Mouse (Mus musculus) testis, adult 2 months (tissue): ENCODE results near the gene Man1c1. TPM values are rescaled to one million over a fixed set of nuclear protein-coding genes. Genes with fewer than 3 reads are reported as not detected.

Experiments
- H3K27ac ChIP-seq: fragments of 200-500 bp; 2 replicates; pipeline ENCODE4 v1.5.1; 2012; ENCODE audit warnings: low read depth, low read length; ENCODE audit not compliant: control insufficient read depth, insufficient read depth
- H3K27me3 ChIP-seq: fragments of 200-500 bp; 2 replicates; pipeline ENCODE4 v1.6.1; 2012; ENCODE audit warnings: mild to moderate bottlenecking, low read length, moderate library complexity; ENCODE audit not compliant: control insufficient read depth, insufficient read depth
- H3K36me3 ChIP-seq: fragments of 200-500 bp; 2 replicates; pipeline ENCODE4 v1.6.1; 2012; ENCODE audit warnings: mild to moderate bottlenecking, low read length; ENCODE audit not compliant: control insufficient read depth, insufficient read depth
- H3K4me1 ChIP-seq: fragments of 200-500 bp; 2 replicates; pipeline ENCODE4 v1.6.1; 2012; ENCODE audit warnings: low read length; ENCODE audit not compliant: control insufficient read depth, insufficient read depth
- H3K4me3 ChIP-seq: fragments of 200-500 bp; 2 replicates; pipeline ENCODE4 v1.5.1; 2012; ENCODE audit warnings: low read depth, mild to moderate bottlenecking, low read length, moderate library complexity, mixed read lengths; ENCODE audit not compliant: control insufficient read depth
- CTCF ChIP-seq: fragments of 200-500 bp; IDR thresholded peaks from 2 replicates; pipeline ENCODE4 v1.5.1; 2012; ENCODE audit warnings: low read depth, mild to moderate bottlenecking, inconsistent platforms, low read length, moderate library complexity; ENCODE audit not compliant: control insufficient read depth, insufficient read depth, insufficient replicate concordance
- POLR2A ChIP-seq: fragments of 200-500 bp; IDR thresholded peaks from 2 replicates; pipeline ENCODE4 v1.6.1; 2012; ENCODE audit warnings: low read depth, mild to moderate bottlenecking, inconsistent platforms, low read length, moderate library complexity; ENCODE audit not compliant: control insufficient read depth
- polyA plus RNA-seq: library from polyadenylated mRNA; depleted of rRNA; stranded (reverse); fragments of >200 nt; gene quantifications from 2 replicates; pipeline ENCODE4 v1.2.3, GENCODE M21; 2012

The Man1c1 gene
- polyA plus RNA-seq, 1 experiment, result 0.95 TPM

DNA sequence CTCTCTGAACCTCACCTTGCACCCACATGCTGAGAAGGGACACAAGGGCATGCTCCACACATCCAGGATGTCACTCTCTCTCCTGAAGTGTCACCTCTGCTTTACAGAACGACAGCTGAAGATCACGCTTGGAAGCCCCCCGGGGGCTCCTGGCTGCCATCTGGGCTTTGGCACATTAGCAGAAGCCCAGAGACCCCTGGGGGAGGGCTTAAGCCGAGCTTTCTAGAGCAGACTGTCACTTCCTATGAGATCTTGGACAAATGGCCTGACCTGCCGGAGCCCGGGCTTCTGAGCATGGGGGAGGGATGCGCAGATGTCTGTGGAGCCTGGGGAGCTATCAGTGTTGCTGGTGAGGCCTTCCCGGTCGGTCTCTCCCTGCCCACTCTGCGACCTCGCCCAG lies 128.6 kb downstream of the Man1c1 start:
- Histone ChIP-seq H3K4me3 (no peak overlapping the region), H3K36me3 (no peaks in the 10 kb centered on the region), H3K27ac (no peak overlapping the region)

DNA sequence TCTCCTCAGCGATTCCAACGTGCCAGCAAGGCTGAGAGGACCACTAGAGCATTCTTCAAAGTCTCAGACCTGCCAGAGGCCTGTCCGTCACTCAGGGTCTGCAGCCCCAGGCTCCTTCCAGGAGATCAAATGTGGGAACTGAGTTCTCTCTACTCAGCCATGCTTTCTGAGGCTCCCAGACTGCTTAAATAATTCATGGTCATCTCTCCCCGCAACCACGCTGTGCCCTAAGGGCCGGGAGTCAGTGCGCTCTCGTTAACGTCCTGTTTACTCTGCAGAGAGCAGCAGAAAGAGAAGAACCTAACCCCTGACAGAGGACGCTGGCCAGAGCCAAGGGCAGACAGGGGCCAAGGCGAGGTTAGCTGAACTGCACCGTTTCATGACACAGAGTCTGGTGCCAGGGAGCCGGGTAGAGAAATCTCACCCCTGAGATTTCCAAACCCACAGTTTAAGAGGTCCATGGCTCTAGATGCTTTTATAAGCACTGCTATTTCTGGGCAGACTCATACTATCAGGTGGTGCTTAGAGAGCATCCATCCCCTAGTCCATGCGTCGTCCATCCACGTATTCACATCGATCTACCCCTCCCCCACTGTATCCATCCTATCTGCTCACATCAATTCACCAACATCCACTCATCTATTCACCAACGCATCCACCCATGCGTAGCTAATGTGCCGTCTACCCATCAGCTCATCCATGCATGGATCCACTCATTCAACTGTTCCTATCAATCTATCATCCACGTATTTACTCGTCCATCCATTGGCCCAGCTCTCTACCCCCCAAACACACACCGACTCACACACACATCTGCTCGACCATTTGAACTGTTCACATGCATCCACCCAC lies 131.4 kb downstream of the Man1c1 start:
- Histone ChIP-seq H3K4me3 (no peak overlapping the region), H3K4me1 (no peaks in the 10 kb centered on the region), H3K27ac (no peak overlapping the region), H3K27me3 (no peaks in the 10 kb centered on the region), H3K36me3 (no peaks in the 10 kb centered on the region)
- TF ChIP-seq POLR2A, result no peak
- no peak for TF ChIP-seq CTCF

More for the DNA sequence above, 128.6 kb downstream of the Man1c1 start:
- Histone ChIP-seq H3K27me3 (no peaks in the 10 kb centered on the region), H3K4me1 (peaks cover 3% of the 10 kb centered on the region; the same call in 1 of the 2 replicates)
- TF ChIP-seq POLR2A, result no peak
- TF ChIP-seq CTCF, result no peak

DNA sequence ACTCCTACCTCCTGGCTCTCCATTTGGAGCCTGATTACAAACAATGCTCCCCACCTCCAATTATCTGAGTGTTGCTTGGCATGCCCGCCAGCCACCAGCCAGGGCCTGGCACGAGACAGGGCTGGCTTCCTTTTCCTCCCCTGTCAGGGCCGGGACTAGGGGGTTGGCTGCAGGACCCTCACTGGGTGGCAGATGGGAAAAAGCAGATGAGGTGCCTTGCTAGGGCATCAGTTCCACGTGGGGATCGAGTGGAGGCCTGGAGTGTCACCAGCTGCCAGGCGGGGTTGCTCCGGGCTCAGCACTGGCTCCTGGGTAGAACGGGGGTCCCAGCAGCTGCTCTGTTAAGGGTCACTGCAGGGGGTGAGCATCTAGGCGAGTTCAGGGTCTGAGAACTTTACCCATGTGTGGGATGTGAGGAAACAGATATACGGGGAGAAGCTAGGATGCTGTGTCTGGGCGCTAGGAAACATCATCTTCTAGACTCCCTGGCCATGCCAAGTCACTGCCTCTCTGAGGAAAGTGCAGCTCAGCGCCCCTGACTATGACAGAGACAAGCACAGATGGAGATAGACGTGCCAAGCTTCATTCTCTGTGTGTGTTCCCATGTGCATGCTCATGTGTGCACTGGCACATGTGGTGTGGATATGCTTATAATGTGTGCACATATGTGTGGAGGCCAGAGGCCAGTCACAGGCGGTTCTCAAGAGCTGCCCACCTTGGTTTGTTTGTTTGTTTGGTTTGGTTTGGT lies 133.2 kb downstream of the Man1c1 start:
- H3K27me3 ChIP-seq, result no peaks in the 10 kb centered on the region
- H3K4me1 ChIP-seq, result no peaks in the 10 kb centered on the region
- TF ChIP-seq CTCF (no peak), POLR2A (no peak)
- H3K27ac ChIP-seq, result no peak overlapping the region
- no peaks in the 10 kb centered on the region for H3K36me3 ChIP-seq
- no peak overlapping the region for H3K4me3 ChIP-seq

DNA sequence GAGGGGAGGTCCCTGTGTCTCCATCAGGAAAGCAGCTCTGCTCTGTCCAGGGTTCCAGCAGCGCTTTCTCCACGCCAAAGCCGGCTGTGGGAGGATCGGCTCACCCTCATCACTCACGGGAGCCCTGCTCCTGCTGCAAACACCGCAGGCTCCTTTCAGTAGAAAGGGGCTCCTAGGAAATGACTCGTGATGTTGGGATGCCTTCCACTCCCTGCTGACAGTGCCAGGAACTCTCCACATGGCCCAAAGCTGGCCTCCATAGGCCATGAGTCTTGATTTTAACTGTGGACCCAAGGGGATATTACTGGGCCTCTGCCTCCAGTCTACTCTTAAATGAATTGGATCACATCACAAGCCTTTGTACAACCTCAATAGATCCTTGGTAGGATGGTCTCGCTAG lies 134.3 kb downstream of the Man1c1 start:
- no peak for TF ChIP-seq CTCF
- no peak for TF ChIP-seq POLR2A
- no peak overlapping the region for H3K4me3 ChIP-seq
- no peaks in the 10 kb centered on the region for H3K4me1 ChIP-seq
- H3K27me3 ChIP-seq, result no peaks in the 10 kb centered on the region
- H3K27ac ChIP-seq, result no peak overlapping the region
- H3K36me3 ChIP-seq, result no peaks in the 10 kb centered on the region

DNA sequence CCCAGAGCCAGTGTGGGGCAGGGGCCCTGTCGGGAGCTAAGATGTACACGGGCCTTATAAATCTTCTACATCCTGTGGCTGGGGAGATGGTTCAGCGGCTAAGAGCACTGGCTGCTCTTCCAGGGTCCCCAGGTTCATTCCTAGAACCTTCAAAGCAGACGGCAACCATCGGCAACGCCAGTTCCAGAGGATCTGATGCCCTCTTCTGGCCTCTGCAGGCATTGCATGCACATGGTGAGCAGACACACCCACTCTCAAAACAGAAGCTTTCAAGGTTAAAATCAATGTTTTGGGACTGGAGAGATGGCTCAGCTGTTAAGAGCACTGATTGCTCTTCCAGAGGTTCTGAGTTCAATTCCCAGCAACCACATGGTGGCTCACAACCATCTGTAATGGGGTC lies 134.9 kb downstream of the Man1c1 start:
- H3K27me3 ChIP-seq, result no peaks in the 10 kb centered on the region
- H3K4me1 ChIP-seq, result no peaks in the 10 kb centered on the region
- no peak overlapping the region for H3K27ac ChIP-seq
- no peaks in the 10 kb centered on the region for H3K36me3 ChIP-seq
- H3K4me3 ChIP-seq, result no peak overlapping the region
- TF ChIP-seq POLR2A, result no peak
- TF ChIP-seq CTCF, result peak; percentile 76; the same call in 1 of the 2 replicates

DNA sequence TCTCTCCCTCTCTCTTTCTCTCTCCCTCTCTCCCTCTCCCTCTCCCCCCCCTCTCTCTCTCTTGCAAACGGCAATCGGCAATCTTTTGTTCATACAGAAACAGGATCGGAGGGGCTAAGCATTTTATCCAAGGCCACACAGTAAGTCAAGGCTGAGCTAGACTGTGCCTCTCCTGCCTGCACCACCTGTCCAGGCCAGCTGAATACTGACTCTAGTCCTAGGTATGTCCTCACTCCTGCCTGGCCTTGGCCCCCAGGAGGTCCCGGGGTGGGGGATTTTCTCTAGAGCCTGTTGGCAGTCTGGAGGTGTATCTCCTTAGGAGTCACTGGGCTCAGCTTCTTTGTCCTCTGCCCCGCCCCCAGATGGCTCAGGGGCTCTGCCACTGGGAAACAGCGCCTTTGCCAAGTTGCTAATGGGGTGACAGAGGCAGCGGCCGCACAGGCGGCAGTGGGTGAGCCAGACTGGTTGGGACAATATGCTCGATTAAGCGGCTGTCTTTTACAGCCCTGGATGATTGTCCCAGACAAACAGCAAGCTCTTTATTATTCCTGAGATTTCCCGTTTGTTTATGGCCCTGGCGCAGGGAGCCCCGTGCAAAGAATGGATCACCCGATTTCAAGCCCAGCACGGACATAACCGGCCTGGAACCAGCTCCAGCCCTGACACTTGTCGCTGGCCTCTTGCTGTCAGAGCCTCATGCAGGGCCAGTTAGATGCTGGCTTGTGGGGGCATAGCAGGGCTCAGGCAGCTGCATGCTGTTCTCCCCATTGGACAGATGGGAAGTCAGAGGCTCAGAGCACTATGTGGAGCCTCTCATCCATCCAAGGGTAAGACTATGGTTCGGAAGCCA lies 136.5 kb downstream of the Man1c1 start:
- Histone ChIP-seq H3K27me3 (no peaks in the 10 kb centered on the region), H3K27ac (no peak overlapping the region)
- TF ChIP-seq POLR2A (no peak), CTCF (no peak)

DNA sequence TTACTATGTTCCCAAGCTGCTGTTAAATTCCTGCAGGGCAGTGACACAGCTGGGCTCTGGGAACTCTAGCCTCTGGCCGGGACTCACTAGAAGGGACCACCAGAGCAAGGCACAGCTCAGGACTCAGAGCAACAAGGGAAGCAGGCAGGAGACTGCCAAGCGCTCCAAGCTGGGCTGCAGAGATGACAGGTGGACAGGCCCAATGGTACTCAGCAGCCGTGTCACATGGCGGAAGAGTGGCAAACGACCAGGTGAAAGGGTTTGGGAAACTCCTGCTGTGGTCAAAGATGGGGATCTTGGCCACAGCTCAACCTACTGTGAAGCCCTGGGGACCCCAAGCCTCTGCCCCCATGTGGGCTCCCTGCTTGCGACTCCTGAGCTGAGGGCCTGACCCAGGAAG lies 140.0 kb downstream of the Man1c1 start:
- H3K27me3 ChIP-seq, result no peaks in the 10 kb centered on the region
- no peak overlapping the region for H3K4me3 ChIP-seq
- no peak overlapping the region for H3K27ac ChIP-seq
- no peaks in the 10 kb centered on the region; the same call in none of the 2 replicates for H3K4me1 ChIP-seq
- no peak for TF ChIP-seq POLR2A
- TF ChIP-seq CTCF, result no peak
- no peaks in the 10 kb centered on the region for H3K36me3 ChIP-seq

More for the DNA sequence above, 136.5 kb downstream of the Man1c1 start:
- Histone ChIP-seq H3K4me1 (no peaks in the 10 kb centered on the region; the same call in none of the 2 replicates), H3K4me3 (no peak overlapping the region), H3K36me3 (no peaks in the 10 kb centered on the region)
